Comparison of ENCODE assay signal across 8 mouse cellular contexts in genomic region chr4:40969781-40970591, GRCm38 (mm10). TPM values are rescaled to one million over a fixed set of nuclear protein-coding genes. Genes with fewer than 3 reads are reported as not detected.
A peak's percentile ranks its signal among the peaks of the same experiment; 100 is the strongest.
DNase-seq lines count a peak whose midpoint lies in the region; ATAC-seq and TF ChIP-seq lines count a peak whose summit lies in the region.

No protein-coding gene starts in this region.

- peak; percentile 34 for ATAC-seq in lung, embryonic 16.5 days (ENCODE audit: low read depth)
- ATAC-seq in liver, postnatal 0 days, result peak; percentile 12; the same call in 1 of the 2 replicates
- no peak for ATAC-seq in megakaryocyte progenitor cell, adult 5-6 weeks (replicated peaks; ENCODE audit: poor library complexity)

- H3K27ac ChIP-seq in lung, embryonic 16.5 days (ENCODE audit: low read length), result peak overlapping the region; percentile 96
- H3K27ac ChIP-seq in cortical plate, adult 2 months (ENCODE audit: insufficient read depth, low read length), result peak overlapping the region; percentile 94
- H3K27ac ChIP-seq in liver, postnatal 0 days (ENCODE audit: low read depth), result peak overlapping the region; percentile 98

- peak overlapping the region; percentile 72 for H3K4me2 ChIP-seq in lung, embryonic 16.5 days (ENCODE audit: low read depth, low read length)
- peak overlapping the region; percentile 91 for H3K4me2 ChIP-seq in liver, postnatal 0 days (ENCODE audit: low read depth, low read length)

- TF ChIP-seq CTCF in cortical plate, adult 2 months (IDR thresholded peaks at IDR 0.05; ENCODE audit: extremely low read depth, insufficient read depth, low read length), result no peak
- TF ChIP-seq CTCF in liver, postnatal 0 days (IDR thresholded peaks at IDR 0.05; ENCODE audit: low read depth), result no peak

- DNase-seq in lung, postnatal 25 days (ENCODE audit: low spot score), result no peak
- DNase-seq in induced T-regulatory cell, adult 2 months (ENCODE audit: low read depth), result peak; percentile 55
- DNase-seq in liver, postnatal 0 days, result peak; percentile 51
- DNase-seq in layer of hippocampus, postnatal 10 days (ENCODE audit: low spot score in 2 of 2), result no peak
- no peak for DNase-seq in layer of hippocampus, adult 9-11 months

- H3K4me1 ChIP-seq in lung, embryonic 16.5 days (replicated peaks; ENCODE audit: control insufficient read depth, insufficient read depth, low read length), result peaks cover 7% of the 10 kb centered on the region; the same call in 1 of the 2 replicates
- peaks cover 3% of the 10 kb centered on the region; the same call in 1 of the 2 replicates for H3K4me1 ChIP-seq in cortical plate, adult 2 months (ENCODE audit: control insufficient read depth, insufficient read depth, low read length)
- H3K4me1 ChIP-seq in liver, postnatal 0 days (ENCODE audit: insufficient read depth), result peaks cover 22% of the 10 kb centered on the region; the same call in 1 of the 2 replicates

- TF ChIP-seq POLR2A in cortical plate, adult 2 months (IDR thresholded peaks at IDR 0.05; ENCODE audit: extremely low read depth, insufficient read depth, low read length), result no peak

- WGBS in lung, embryonic 16.5 days, result 6% methylated on average over 12 of the region's 13 CpGs
- 8% methylated on average over 12 of the region's 13 CpGs for WGBS in liver, postnatal 0 days (ENCODE audit: insufficient replicate concordance)

- peak overlapping the region; percentile 87 for H3K9ac ChIP-seq in lung, embryonic 16.5 days (ENCODE audit: low read length)
- H3K9ac ChIP-seq in liver, postnatal 0 days (replicated peaks), result peak overlapping the region; percentile 88

- H3K4me3 ChIP-seq in lung, embryonic 16.5 days (ENCODE audit: low read length), result peak overlapping the region; percentile 90
- peak overlapping the region; percentile 77 for H3K4me3 ChIP-seq in cortical plate, adult 2 months (ENCODE audit: insufficient read depth, low read length)
- H3K4me3 ChIP-seq in liver, postnatal 0 days (ENCODE audit: low read depth, low read length), result peak overlapping the region; percentile 98

- H3K36me3 ChIP-seq in lung, embryonic 16.5 days (ENCODE audit: control insufficient read depth, insufficient read depth, low read length), result peaks cover 4% of the 10 kb centered on the region; the same call in 1 of the 2 replicates
- peaks cover 14% of the 10 kb centered on the region for H3K36me3 ChIP-seq in liver, postnatal 0 days (replicated peaks; ENCODE audit: insufficient read depth, low read length)

- no peaks in the 10 kb centered on the region for H3K9me3 ChIP-seq in lung, embryonic 16.5 days (ENCODE audit: control insufficient read depth, low read length)
- H3K9me3 ChIP-seq in liver, postnatal 0 days (ENCODE audit: low read length), result no peaks in the 10 kb centered on the region

- no peaks in the 10 kb centered on the region for H3K27me3 ChIP-seq in lung, embryonic 16.5 days (ENCODE audit: control insufficient read depth, insufficient read depth, low read depth, low read length)
- H3K27me3 ChIP-seq in liver, postnatal 0 days (ENCODE audit: insufficient read depth, low read length), result no peaks in the 10 kb centered on the region

- no peak for TF ChIP-seq EP300 in liver, postnatal 0 days (IDR thresholded peaks at IDR 0.05; ENCODE audit: low read depth)

RNA-seq across cellular contexts. Expression of gene Nfx1, which starts 0.7 kb away (rescaled TPM):
- polyA plus RNA-seq in lung, embryonic 16.5 days (2015; fragmentation: Nextera tagmentation; extraction: Ambion mirVana), result 86.8 and 91.7 TPM in 2 replicates
- 84.9 and 87.1 TPM in 2 replicates for polyA plus RNA-seq in cortical plate, adult 2 months (2012; rRNA removed)
- polyA plus RNA-seq in liver, postnatal 0 days (2015; fragmentation: Nextera tagmentation; extraction: Ambion mirVana), result 18.2 and 19.4 TPM in 2 replicates
- 10 to 100 TPM; 61.5 to 64.2 TPM for total RNA-seq in layer of hippocampus, postnatal 10 days (2021)
- 47.5 and 51.8 TPM in 2 replicates for total RNA-seq in megakaryocyte progenitor cell, adult 5-6 weeks (2015)
- total RNA-seq in megakaryocyte progenitor cell, adult 5-6 weeks (2017), result 70.5 and 71.5 TPM in 2 replicates

RNA-seq across cellular contexts. Expression of gene Chmp5, which starts 21.8 kb away (rescaled TPM):
- 129 and 130 TPM in 2 replicates for polyA plus RNA-seq in lung, embryonic 16.5 days (2015; fragmentation: Nextera tagmentation; extraction: Ambion mirVana)
- 102 and 106 TPM in 2 replicates for polyA plus RNA-seq in cortical plate, adult 2 months (2012; rRNA removed)
- polyA plus RNA-seq in liver, postnatal 0 days (2015; fragmentation: Nextera tagmentation; extraction: Ambion mirVana), result 46.6 and 49.3 TPM in 2 replicates
- 10 to 100 TPM; 71.9 to 75.3 TPM for total RNA-seq in layer of hippocampus, postnatal 10 days (2021)
- total RNA-seq in megakaryocyte progenitor cell, adult 5-6 weeks (2015), result 52.0 and 55.4 TPM in 2 replicates
- 81.4 and 87.2 TPM in 2 replicates for total RNA-seq in megakaryocyte progenitor cell, adult 5-6 weeks (2017)

RNA-seq across cellular contexts. Expression of gene Bag1, which starts 21.9 kb away (rescaled TPM):
- polyA plus RNA-seq in lung, embryonic 16.5 days (2015; fragmentation: Nextera tagmentation; extraction: Ambion mirVana), result 186 and 187 TPM in 2 replicates
- 164 and 177 TPM in 2 replicates for polyA plus RNA-seq in cortical plate, adult 2 months (2012; rRNA removed)
- polyA plus RNA-seq in liver, postnatal 0 days (2015; fragmentation: Nextera tagmentation; extraction: Ambion mirVana), result 128 and 136 TPM in 2 replicates
- 100 to 1,000 TPM; 163 to 170 TPM for total RNA-seq in layer of hippocampus, postnatal 10 days (2021)
- total RNA-seq in megakaryocyte progenitor cell, adult 5-6 weeks (2015), result 163 and 167 TPM in 2 replicates
- 361 and 403 TPM in 2 replicates for total RNA-seq in megakaryocyte progenitor cell, adult 5-6 weeks (2017)

RNA-seq across cellular contexts. Expression of gene Spink4, which starts 50.1 kb away (rescaled TPM):
- polyA plus RNA-seq in lung, embryonic 16.5 days (2015; fragmentation: Nextera tagmentation; extraction: Ambion mirVana), result 0.77 and 0.87 TPM in 2 replicates
- polyA plus RNA-seq in cortical plate, adult 2 months (2012; rRNA removed), result 0.73 TPM in 1 of 2 replicates, not detected in the other
- 0.65 and 1.2 TPM in 2 replicates for polyA plus RNA-seq in liver, postnatal 0 days (2015; fragmentation: Nextera tagmentation; extraction: Ambion mirVana)
- not detected for total RNA-seq in layer of hippocampus, postnatal 10 days (2021)
- not detected in 2 replicates for total RNA-seq in megakaryocyte progenitor cell, adult 5-6 weeks (2015)
- not detected in 2 replicates for total RNA-seq in megakaryocyte progenitor cell, adult 5-6 weeks (2017)

Comparison
In these comparisons a context has a peak if more than half of its experiments do, and no peak if none do; other contexts are left out.
1. DNase-seq: peak in induced T-regulatory cell, adult 2 months (single experiment) and liver, postnatal 0 days (single experiment); none in lung, postnatal 25 days (single experiment), layer of hippocampus, postnatal 10 days (0 of 2) and layer of hippocampus, adult 9-11 months (single experiment).
2. Peak in every context shown above with its lines, with median percentiles within 50 percentile points of each other: H3K27ac ChIP-seq and H3K4me3 ChIP-seq.